Mouse (Mus musculus): ENCODE data around the gene Rab1a.

Rab1a gene

DNA sequence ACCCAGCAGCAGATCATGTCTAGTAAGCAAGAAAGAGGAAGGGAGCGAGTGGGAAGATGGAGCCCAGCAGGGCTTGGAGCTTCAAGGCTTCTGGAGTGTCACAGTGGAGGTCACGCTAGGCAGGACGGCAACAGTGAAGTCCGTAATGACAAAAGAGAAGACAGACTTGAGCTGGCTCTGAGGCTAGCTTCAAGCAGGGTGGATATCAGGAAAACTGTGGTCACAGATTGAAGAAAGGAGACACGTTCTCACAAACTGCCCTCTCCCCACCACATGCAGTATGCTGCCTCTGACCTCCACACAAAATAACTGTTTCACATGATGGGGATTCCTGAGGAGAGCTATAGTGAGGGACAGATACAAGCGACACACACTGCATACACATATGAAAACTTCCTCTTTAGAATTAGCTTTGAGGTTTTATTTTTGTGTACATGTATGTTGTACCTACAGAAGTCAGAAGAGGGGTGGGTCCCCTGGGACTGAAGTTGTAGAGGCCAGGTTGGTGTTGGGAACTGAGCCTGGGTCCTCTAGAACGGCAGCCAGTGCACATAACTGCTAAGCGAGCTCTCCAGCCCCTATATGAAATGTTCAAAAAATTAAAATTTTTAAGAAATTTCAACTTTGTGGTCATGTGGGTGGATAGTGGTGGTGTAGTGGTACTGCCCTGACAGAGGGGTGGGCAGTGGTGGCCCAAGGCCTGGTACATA is 46.1 kb downstream of the Rab1a start:
- DNase-seq (ENCODE audit: low read depth, low spot score): no peak

DNA sequence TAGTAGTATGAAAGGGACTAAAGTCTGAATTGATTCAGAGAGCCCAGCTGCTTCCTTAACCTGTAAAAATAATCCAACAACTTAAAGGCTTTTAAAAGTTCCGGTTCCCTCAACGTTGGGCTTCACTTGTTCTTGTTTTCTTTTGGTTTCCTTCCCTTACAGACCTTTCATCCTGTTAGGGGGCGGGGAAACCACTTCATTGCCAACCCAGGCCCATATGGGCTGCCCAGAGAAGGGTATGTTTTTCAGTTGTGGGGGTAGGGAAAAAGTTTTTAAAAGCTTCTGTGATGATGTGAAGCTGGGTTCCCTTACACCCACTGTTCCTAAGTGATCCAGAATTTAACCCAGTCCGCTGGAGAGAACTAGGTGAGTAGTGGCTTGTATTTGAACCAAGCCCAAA is 47.0 kb downstream of the Rab1a start:
- DNase-seq (ENCODE audit: low read depth, low spot score): no peak

- DNase-seq (ENCODE audit: low read depth, low spot score): no peak
Observed at GRCm38 (mm10) chr11:20248840-20249239, 47.6 kb downstream of the Rab1a start.

GRCm38 (mm10) chr11:20249296-20250110 is 48.3 kb downstream of the Rab1a start, which contains the start of gene Cep68:
Gene Cep68, minus strand, starts transcription at chr11:20249429.
- DNase-seq (ENCODE audit: low read depth, low spot score): peak; percentile 95

DNA sequence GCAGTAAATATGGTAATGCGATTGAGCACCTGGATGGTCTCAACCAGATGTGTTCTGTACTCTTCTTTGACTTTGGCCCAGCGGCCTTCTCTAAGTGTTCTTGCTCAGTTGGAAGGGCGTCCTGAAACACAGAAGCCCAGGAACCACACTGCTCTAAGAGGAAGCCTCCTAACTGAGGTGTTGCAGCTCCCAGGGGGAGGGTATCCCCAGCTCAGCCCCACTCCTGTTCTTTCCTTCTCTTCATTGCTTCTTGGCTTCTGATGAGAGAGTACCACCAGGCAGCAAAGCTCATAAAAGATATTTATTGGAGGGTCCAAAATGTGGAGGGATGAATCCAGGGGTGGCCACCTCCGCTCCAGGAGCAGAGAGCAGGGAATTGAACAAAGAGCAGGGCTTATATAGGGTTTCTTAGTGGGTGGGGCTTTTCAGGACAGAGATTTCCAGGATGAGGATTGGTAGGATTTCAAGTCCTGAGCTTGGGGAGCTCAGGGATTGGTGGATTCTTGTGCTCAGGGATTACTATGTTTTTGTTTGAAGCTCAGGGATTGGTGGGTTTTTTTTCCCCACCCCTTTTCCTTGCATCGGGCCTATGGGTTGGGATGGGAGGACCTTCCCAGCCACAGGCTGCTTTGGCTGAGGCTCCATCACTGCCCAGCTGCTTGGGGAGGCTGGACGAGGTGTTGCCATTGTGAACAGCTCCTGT is 49.4 kb downstream of the Rab1a start:
- DNase-seq (ENCODE audit: low read depth, low spot score): no peak

DNA sequence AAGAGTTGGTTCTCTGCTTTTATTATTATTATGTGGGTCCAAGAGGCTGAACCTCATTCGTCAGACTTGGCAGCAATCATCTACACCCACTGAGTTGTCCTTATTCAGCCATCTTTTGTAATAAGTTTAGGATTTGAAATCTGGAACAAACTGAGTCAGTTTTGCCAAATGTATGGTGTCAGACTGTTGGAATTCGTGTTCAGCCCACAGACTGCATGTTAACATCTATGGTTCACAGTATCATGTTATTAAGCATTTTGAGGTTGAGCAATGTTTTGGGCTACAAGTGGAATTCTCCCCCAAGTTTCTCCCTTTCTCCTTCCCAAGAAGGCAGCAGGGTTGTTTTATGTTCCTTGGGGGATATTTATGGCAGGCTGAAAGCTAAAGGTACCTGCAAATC is 51.9 kb downstream of the Rab1a start:
- no peak for DNase-seq (ENCODE audit: low read depth, low spot score)

DNA sequence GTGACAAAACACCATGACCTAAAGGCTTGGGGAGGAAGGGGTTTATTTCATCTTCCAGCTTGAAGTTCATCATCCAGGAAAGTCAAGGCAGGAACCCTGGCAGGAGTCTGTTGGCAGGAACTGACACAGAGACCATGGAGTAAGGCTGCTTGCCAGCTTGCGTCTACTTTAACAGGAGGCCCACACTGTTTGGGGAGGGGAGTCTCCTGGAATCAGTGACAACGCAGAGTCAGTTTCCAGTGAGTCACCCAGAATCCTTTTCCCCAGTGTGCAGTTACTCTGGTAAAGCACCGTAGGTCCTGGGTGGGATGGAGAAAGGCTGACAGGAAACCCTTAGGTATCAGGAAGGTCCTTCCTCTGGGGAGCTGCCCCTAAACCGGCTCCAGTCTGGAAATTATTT is 53.6 kb downstream of the Rab1a start:
- DNase-seq (ENCODE audit: low read depth, low spot score): no peak

- peak; percentile 30 for DNase-seq (ENCODE audit: low read depth, low spot score)
Observed at GRCm38 (mm10) chr11:20262628-20263380, 61.6 kb downstream of the Rab1a start.

DNA sequence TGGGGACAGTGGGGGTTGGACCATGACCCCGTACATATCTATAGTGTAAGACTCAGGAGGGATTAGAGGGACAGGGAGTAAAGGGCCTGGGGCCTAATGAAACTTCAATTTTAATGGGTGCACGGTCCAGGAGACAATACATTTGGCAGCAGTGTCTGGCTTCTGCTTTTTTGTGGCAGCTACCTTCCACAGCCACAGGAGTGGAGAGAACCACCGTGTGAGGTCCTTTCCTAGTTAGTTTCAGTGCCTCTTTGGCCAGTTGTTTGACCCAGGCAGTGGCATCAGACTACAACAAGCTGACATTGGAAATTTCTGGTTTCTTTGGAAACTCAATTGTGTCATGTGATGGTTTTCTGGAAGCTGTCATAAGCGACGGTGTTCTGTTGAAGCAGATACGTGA is 68.7 kb downstream of the Rab1a start:
- DNase-seq (ENCODE audit: low read depth, low spot score): no peak

DNA sequence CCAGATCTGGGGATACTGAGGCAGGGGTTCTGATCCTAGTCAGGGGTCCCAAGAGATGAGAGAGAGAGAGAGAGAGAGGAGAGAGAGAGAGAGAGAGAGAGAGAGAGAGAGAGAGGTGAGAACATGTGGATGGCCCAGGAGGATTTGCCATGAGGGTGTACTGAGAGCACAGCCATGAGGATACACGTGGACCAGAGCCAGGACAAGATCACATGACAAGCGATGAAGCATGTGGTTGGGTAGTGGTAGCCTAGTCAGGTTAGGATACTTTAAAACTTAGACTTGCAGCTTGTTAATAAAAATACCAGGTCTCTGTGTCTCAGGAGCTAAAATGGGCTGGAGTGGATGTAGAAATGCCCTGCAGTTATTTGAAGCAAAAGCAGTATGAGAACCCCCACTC is 74.7 kb downstream of the Rab1a start:
- DNase-seq (ENCODE audit: low read depth, low spot score): no peak
